Mouse (Mus musculus) embryonic facial prominence, embryonic 14.5 days (tissue): ENCODE measurements around the gene Mroh3. TPM values are rescaled to one million over a fixed set of nuclear protein-coding genes. Genes with fewer than 3 reads are reported as not detected.

Source experiments
- ATAC-seq: fragments of 200-750 bp; cut with Nextera tagmentation; 2 replicates; pipeline ENCODE4 v1.8.0; 2017; ENCODE audit warnings: low read depth, moderate number of reproducible peaks, moderate TSS enrichment
- DNase-seq: peaks from one replicate; pipeline ENCODE4 v3.0.0-alpha.2; 2015; ENCODE audit warnings: low spot score
- H3K27ac ChIP-seq: fragments of 300-500 bp; sonication (generic); replicated peaks from 2 replicates; pipeline ENCODE4 v1.5.1; 2014; ENCODE audit warnings: low read depth, mild to moderate bottlenecking, low read length, moderate library complexity
- H3K27me3 ChIP-seq: fragments of 300-500 bp; sonication (generic); replicated peaks from 2 replicates; pipeline ENCODE4 v1.6.1; 2014; ENCODE audit warnings: low read length; ENCODE audit not compliant: control insufficient read depth, insufficient read depth
- H3K36me3 ChIP-seq: fragments of 300-500 bp; sonication (generic); 2 replicates; pipeline ENCODE4 v1.6.1; 2014; ENCODE audit warnings: low read length, mixed read lengths; ENCODE audit not compliant: control insufficient read depth, insufficient read depth
- H3K4me1 ChIP-seq: fragments of 300-500 bp; sonication (generic); 2 replicates; pipeline ENCODE4 v1.6.1; 2014; ENCODE audit warnings: antibody characterized with exemption, low read length; ENCODE audit not compliant: control insufficient read depth, insufficient read depth
- H3K4me2 ChIP-seq: fragments of 300-500 bp; sonication (generic); 2 replicates; pipeline ENCODE4 v1.6.1; 2014; ENCODE audit warnings: low read depth, mild to moderate bottlenecking, low read length, moderate library complexity, mixed read lengths
- H3K4me3 ChIP-seq: fragments of 300-500 bp; sonication (generic); 2 replicates; pipeline ENCODE4 v1.5.1; 2014; ENCODE audit warnings: low read depth, mild to moderate bottlenecking, low read length
- H3K9ac ChIP-seq: fragments of 300-500 bp; sonication (generic); 2 replicates; pipeline ENCODE4 v1.6.1; 2014; ENCODE audit warnings: low read depth, mild to moderate bottlenecking, low read length, moderate library complexity, mixed read lengths
- H3K9me3 ChIP-seq: fragments of 300-500 bp; sonication (generic); 2 replicates; pipeline ENCODE4 v1.6.1; 2016; ENCODE audit warnings: low read length; ENCODE audit not compliant: control insufficient read depth
- WGBS: fragments of 180-500 bp; shearing (Covaris S2); extraction: QIAGEN DNeasy Blood & Tissue Kit; methylation state at CpG from one replicate; pipeline ENCODE4 v1.1.7; 2014; 5-methylcytosine and 5-hydroxymethylcytosine counted together
- polyA plus RNA-seq: library from polyadenylated mRNA; unstranded; fragments of >200 nt; fragmentation: Nextera tagmentation; extraction: Ambion mirVana; gene quantifications from 2 replicates; pipeline ENCODE4 v1.2.1, GENCODE M21; 2014

Mroh3 gene
- polyA plus RNA-seq, 1 experiment from 2014 or later: not detected

DNA sequence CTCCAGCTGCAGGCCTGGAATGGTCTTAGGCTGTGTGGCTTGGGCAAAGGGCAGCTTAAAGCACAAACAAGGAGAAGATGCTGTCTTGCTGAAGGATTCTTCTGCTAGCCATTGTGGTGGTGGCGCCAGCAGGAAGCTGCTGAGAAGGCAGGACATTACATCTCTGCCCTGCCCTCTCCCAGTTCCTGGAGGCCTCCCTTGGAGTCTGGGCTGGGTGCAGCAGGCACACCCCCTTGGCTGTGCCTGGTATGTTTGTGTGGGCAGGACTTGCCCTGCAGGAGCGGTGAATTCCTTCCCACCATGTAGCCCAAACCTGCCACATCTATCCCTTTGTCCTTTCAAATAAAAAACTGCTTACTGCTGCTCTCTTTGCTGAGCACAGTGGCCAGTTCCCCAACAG is 35.5 kb downstream of the Mroh3 start:
- Histone ChIP-seq H3K4me2 (no peak overlapping the region), H3K4me1 (no peaks in the 10 kb centered on the region), H3K27ac (no peak overlapping the region), H3K36me3 (peaks cover 12% of the 10 kb centered on the region; the same call in 1 of the 2 replicates), H3K9ac (no peak overlapping the region), H3K4me3 (no peak overlapping the region), H3K27me3 (no peaks in the 10 kb centered on the region), H3K9me3 (no peaks in the 10 kb centered on the region)
- ATAC-seq (no peak), DNase-seq (no peak)
- 87% methylated on average over 2 of the region's 2 CpGs for WGBS

DNA sequence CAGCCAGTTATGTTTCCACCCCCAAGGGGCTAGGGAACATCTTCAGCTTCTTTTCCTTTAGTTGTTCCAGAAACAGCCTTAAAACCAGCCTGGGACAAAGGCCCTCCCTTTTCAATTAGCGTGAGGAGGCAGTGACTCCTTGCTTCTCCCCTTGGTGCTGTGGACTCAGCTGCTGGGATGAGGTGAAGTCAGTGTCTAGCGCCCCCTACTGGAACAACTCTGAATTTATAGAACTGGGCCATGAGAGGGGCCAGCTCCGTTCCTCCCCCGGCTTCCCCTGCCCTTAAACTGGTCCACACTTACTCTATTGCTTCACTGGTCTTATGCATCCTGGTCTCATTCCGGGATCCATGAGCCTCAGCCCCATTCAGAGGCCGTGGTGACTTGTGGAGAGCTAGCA is 37.4 kb downstream of the Mroh3 start:
- Histone ChIP-seq H3K4me3 (no peak overlapping the region), H3K4me2 (no peak overlapping the region), H3K4me1 (no peaks in the 10 kb centered on the region), H3K27ac (no peak overlapping the region), H3K27me3 (no peaks in the 10 kb centered on the region), H3K36me3 (peaks cover 22% of the 10 kb centered on the region; the same call in 1 of the 2 replicates), H3K9ac (no peak overlapping the region), H3K9me3 (no peaks in the 10 kb centered on the region)
- WGBS: 46% methylated on average over 6 of the region's 6 CpGs
- DNase-seq: peak; percentile 16
- no peak for ATAC-seq

DNA sequence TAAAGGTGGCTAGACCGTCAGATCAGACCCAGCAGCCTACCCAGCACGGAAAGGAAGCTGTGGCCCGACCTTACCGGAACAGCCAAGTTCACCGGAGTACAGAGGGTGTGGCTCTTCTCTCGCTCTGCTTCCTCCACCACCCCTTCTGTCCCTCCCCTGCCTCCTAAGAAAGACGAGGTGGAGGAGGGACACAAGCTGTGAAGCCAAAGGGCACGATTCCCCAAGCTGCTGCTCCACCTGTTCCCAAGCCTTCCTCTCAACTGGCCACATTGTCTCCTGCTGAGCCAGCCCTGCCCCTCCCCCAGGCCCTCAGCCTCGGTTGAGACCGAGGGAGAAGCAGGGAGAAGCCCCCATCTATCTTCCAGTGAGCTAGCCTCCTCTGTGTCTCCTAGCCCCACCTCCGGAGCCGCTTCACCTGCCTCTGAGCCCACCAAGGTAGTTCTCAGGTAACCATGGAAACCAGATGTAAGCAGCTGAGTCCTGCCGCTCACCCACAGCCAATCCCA is 38.5 kb downstream of the Mroh3 start:
- Histone ChIP-seq H3K9ac (no peak overlapping the region), H3K4me1 (no peaks in the 10 kb centered on the region), H3K36me3 (peaks cover 22% of the 10 kb centered on the region; the same call in 1 of the 2 replicates), H3K4me3 (no peak overlapping the region), H3K4me2 (peak overlapping the region; percentile 19), H3K27ac (no peak overlapping the region), H3K27me3 (no peaks in the 10 kb centered on the region), H3K9me3 (no peaks in the 10 kb centered on the region)
- WGBS: 21% methylated on average over 11 of the region's 13 CpGs
- DNase-seq (peak; percentile 36), ATAC-seq (no peak)

DNA sequence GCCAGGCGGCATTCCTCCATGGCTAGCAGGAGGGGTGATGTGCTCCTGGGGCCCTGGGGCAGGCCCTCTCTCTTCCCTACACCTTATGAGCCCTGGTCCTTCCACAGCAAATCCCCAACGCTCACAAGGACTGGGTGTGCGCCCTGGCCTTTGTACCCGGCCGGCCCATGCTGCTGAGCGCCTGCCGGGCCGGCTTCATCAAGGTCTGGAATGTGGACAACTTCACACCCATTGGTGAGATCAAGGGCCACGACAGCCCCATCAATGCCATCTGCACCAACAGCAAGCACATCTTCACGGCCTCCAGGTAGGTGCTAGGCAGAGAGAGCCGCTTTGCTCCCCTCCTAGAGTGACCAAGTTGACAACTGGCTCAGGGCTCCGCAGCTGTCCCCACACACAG is 39.9 kb downstream of the Mroh3 start:
- H3K9ac ChIP-seq: no peak overlapping the region
- H3K4me2 ChIP-seq: no peak overlapping the region
- ATAC-seq (no peak), DNase-seq (no peak)
- H3K4me3 ChIP-seq: no peak overlapping the region
- H3K27ac ChIP-seq: no peak overlapping the region
- no peaks in the 10 kb centered on the region for H3K9me3 ChIP-seq
- H3K4me1 ChIP-seq: no peaks in the 10 kb centered on the region
- peaks cover 22% of the 10 kb centered on the region; the same call in 1 of the 2 replicates for H3K36me3 ChIP-seq
- 80% methylated on average over 12 of the region's 12 CpGs for whole genome bisulfite sequencing
- no peaks in the 10 kb centered on the region for H3K27me3 ChIP-seq

DNA sequence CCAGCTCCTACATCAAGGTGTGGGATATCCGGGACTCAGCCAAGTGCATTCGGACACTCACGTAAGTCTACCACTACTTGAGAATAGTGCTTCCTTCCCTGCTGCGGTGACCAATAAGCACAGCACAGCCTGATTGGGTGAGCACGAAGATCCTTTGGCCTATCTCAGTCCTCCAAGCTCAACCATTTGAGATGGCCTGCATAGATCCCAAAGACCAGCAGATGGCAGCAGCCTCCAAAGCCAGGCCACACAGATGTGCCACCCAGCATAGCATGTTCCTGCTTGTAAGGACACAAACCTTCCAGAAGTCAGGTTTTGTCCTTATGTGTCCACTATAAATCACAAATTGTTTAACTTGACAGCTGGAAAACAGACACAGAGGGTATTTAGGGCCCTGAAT is 42.5 kb downstream of the Mroh3 start:
- DNase-seq: peak; percentile 92
- no peak overlapping the region for H3K4me3 ChIP-seq
- peak; percentile 76 for ATAC-seq
- WGBS: 7% methylated on average over 5 of the region's 5 CpGs
- no peak overlapping the region for H3K27ac ChIP-seq
- H3K9me3 ChIP-seq: no peaks in the 10 kb centered on the region
- peaks cover 20% of the 10 kb centered on the region; the same call in 1 of the 2 replicates for H3K36me3 ChIP-seq
- H3K4me2 ChIP-seq: no peak overlapping the region
- H3K9ac ChIP-seq: no peak overlapping the region
- no peaks in the 10 kb centered on the region for H3K27me3 ChIP-seq
- no peaks in the 10 kb centered on the region for H3K4me1 ChIP-seq

DNA sequence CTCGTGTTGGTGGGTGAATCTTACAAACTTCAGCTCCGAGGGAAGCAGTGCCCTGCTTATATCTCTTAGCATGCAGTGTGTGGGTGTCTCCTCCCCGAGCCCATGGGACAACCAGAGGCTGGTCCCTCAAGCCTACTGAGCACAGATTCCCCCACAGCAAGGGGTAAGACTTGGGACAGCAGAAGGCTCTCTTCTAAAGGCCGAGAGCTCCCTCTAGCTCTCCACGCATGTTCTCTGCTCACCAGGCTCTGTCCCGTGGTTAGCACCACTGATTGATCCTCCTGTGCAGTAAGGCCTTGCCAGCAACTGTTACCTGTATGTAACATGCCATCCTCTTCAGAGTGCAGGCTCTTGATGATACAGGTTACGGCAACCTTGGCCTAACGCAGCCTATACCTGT is 45.0 kb downstream of the Mroh3 start:
- ATAC-seq (no peak), DNase-seq (peak; percentile 56)
- H3K36me3 ChIP-seq: peaks cover 33% of the 10 kb centered on the region; the same call in 1 of the 2 replicates
- no peak overlapping the region for H3K9ac ChIP-seq
- H3K4me1 ChIP-seq: no peaks in the 10 kb centered on the region
- no peak overlapping the region for H3K27ac ChIP-seq
- no peak overlapping the region for H3K4me3 ChIP-seq
- 66% methylated on average over 8 of the region's 8 CpGs for WGBS
- no peaks in the 10 kb centered on the region for H3K27me3 ChIP-seq
- no peak overlapping the region for H3K4me2 ChIP-seq
- H3K9me3 ChIP-seq: no peaks in the 10 kb centered on the region

DNA sequence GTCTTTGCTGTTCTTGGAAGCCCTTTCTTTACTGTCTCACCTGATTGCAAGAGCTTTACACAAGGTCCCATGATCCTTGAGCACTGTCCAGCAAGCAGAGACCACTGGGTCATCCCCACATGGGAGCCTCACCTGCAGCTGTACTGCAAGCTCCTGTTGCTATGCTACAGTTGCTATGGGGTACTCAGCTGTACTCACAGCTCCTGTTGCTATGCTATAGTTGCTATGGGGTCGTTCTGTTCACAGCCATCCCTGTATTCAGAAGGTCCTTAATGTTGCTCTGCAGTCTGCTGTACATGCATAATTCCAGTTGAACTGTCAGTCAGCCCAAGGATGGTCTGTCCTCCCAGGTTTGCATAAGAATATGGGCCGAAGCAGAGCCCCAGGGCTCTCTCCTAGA is 47.2 kb downstream of the Mroh3 start:
- H3K9me3 ChIP-seq: no peaks in the 10 kb centered on the region
- no peaks in the 10 kb centered on the region for H3K4me1 ChIP-seq
- no peak overlapping the region for H3K4me3 ChIP-seq
- H3K36me3 ChIP-seq: peaks cover 33% of the 10 kb centered on the region
- DNase-seq (no peak), ATAC-seq (no peak)
- WGBS: 50% methylated on average over 2 of the region's 2 CpGs
- no peak overlapping the region for H3K9ac ChIP-seq
- no peaks in the 10 kb centered on the region for H3K27me3 ChIP-seq
- no peak overlapping the region for H3K27ac ChIP-seq
- H3K4me2 ChIP-seq: no peak overlapping the region

DNA sequence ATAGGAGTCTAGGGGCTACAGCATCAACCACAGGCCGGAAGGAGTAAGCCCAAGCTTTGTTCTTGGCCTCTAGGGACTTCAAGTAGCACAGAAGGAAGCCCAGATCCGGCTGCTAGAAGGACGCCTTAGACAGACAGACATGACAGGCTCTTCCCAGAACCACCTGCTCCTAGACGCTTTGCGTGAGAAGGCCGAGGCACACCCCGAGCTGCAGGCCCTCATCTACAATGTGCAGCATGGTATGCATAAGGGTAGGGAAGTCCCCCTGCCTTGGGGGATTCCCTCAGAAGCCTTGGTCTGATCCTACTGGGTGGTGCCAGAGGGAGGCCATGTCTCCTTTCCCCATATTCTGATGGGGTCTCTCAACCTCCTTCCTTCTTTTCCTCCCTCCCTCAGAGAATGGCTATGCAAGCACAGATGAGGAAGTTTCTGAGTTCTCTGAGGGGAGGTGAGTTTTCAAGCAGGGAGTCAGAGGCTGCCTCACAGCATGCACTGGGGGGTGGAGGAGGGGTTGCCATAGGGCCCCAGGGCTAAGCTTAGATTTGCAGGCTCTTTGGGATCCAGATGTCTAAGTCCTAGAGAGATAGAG is 51.2 kb downstream of the Mroh3 start:
- WGBS: 81% methylated on average over 7 of the region's 7 CpGs
- H3K27ac ChIP-seq: no peak overlapping the region
- no peak overlapping the region for H3K4me2 ChIP-seq
- no peaks in the 10 kb centered on the region for H3K27me3 ChIP-seq
- ATAC-seq (no peak), DNase-seq (no peak)
- H3K36me3 ChIP-seq: peaks cover 55% of the 10 kb centered on the region
- no peaks in the 10 kb centered on the region for H3K4me1 ChIP-seq
- no peaks in the 10 kb centered on the region for H3K9me3 ChIP-seq
- no peak overlapping the region for H3K9ac ChIP-seq
- H3K4me3 ChIP-seq: no peak overlapping the region

DNA sequence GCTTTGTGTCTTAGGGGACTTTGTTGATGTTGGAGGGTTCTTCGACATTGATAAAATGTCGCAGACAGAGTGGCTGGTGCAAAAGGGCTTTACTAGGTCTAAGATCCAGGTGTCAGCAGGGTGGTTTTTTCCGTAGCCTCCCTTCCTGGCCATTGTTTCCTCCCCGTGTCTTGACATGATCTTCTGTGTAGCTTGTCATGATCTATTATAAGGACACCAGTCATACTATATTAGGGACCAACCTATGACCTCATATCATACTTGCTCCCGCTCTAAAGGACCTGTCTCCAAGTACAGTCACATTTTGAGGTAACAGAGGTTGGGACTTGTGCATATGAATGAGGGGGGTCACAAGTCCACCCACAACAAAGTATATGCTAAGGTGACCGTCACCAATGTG is 51.7 kb downstream of the Mroh3 start:
- Histone ChIP-seq H3K4me3 (no peak overlapping the region), H3K4me2 (no peak overlapping the region), H3K27me3 (no peaks in the 10 kb centered on the region), H3K9me3 (no peaks in the 10 kb centered on the region), H3K36me3 (peaks cover 60% of the 10 kb centered on the region), H3K9ac (no peak overlapping the region), H3K27ac (no peak overlapping the region), H3K4me1 (no peaks in the 10 kb centered on the region)
- 90% methylated on average over 6 of the region's 6 CpGs for WGBS
- DNase-seq (no peak), ATAC-seq (no peak)
